Mouse (Mus musculus) bone marrow, adult 2 months (tissue): ENCODE results near the gene Gm5485.

ENCODE experiments used
- CTCF ChIP-seq: fragments of 200-500 bp; IDR thresholded peaks from 2 replicates; pipeline ENCODE4 v1.5.1; 2011; ENCODE audit warnings: low read length, control low read depth; ENCODE audit not compliant: control insufficient read depth, insufficient read depth
- POLR2A ChIP-seq: fragments of 200-500 bp; IDR thresholded peaks from 2 replicates; pipeline ENCODE4 v1.6.1; 2011; ENCODE audit warnings: low read depth, mild to moderate bottlenecking, control low read depth, low read length, borderline replicate concordance; ENCODE audit not compliant: control insufficient read depth

- TF ChIP-seq POLR2A: no peak
- no peak for TF ChIP-seq CTCF
These were observed 2.1 kb downstream of the Gm5485 start for GRCm38 (mm10) chr16:48410125-48410524.
